Mouse (Mus musculus): ENCODE data around the gene Samd4b.
A peak's percentile ranks its signal among the peaks of the same experiment; 100 is the strongest.

The Samd4b gene

GRCm38 (mm10) chr7:28505585-28505984, 92.4 kb downstream of the Samd4b start:
- no peak for DNase-seq (ENCODE audit: low spot score in 2 of 2)

- DNase-seq (ENCODE audit: low spot score in 2 of 2): no peak
These were observed 102.5 kb downstream of the Samd4b start for GRCm38 (mm10) chr7:28495426-28495825.

DNA sequence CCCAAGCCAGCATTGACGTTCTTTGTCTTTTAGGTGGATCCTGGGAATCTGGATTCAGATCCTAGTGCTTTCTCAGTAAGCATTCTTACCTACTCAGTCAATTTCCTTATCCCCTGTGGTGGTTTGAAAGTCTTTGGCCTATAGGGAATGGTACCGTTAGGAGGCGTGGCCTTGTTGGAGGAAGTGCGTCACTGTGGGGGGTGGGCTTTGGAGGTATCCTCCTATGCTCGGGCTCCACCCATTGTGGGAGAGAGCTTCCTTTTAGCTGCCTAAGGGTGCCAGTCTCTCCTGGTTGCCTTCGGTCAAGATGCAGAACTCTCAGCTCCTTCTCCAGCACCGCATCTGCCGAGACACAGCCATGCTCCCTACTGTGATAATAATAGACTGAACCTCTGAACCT, 105.6 kb downstream of the Samd4b start:
- DNase-seq (ENCODE audit: low spot score in 2 of 2): no peak

- DNase-seq (ENCODE audit: low spot score in 2 of 2): no peak
These were observed 107.0 kb downstream of the Samd4b start for GRCm38 (mm10) chr7:28490903-28491302.

DNA sequence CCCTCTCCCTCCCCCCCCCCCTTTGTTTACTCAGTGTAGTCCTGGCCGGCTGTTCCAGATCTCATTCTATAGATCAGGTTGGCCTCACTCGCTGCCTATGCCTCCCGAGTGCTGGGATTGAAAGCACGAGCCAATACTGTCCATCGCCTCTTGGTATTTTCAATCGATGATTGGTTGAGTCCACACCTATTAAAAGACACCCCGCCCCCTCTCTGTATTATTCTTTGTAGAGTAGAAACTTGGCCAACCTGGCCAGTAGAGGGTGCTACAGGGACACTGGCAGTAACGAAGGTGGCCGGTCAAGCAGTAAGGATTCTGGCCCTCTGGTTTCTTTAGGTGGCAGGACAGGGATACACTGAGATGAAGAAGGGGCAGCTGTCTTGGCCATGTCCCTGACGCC, 107.5 kb downstream of the Samd4b start:
- DNase-seq (ENCODE audit: low spot score in 2 of 2): peak in 1 of 2 experiments; percentile 62

DNA sequence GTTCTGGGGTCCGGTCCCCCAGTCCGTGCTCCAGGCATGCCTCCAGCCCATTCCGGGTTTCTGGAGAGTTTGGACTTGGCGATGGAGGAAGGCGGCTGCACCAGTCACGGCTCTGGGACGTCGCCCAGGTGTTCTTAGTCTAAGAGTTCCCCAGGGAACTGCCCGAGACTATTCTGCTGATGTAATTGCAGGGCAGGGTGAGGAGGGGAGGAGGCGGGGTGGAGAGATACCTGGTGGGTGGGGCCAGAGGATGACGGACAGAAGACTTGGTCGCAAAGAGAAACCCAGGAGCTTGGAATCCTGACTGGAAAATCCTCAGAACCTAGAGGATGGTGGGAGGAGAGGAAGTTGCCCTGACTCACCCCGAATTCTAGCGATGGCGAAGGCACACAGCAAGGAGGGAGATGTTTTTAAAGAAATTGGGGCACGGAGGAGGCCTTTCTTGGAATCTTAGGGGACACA, 109.9 kb downstream of the Samd4b start:
- no peak for DNase-seq (ENCODE audit: low spot score in 2 of 2)

GRCm38 (mm10) chr7:28484192-28484591, 113.8 kb downstream of the Samd4b start:
- DNase-seq (ENCODE audit: low spot score in 2 of 2): no peak

- no peak for DNase-seq (ENCODE audit: low spot score in 2 of 2)
These were observed 115.1 kb downstream of the Samd4b start for GRCm38 (mm10) chr7:28482854-28483253.

DNA sequence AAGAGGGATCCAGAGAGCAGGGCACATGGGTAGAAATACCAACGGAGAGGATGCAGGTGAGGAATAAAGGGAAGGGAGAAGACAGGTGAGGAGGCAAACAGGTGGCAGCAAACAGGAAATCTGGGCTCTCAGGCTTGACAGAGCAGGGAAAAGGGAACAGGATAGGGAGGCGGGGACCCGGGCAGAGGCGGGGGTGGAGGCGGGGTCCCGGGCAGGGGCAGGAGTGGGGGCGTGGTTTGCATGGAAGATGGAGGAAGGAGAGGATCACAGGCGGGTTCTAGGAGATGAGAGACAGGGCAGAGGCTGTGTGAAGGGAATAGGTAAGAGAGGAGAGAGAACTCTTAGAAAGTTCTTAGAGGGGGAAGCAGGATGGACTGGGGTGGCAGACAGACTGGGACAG, 119.1 kb downstream of the Samd4b start:
- no peak for DNase-seq (ENCODE audit: low spot score in 2 of 2)

DNA sequence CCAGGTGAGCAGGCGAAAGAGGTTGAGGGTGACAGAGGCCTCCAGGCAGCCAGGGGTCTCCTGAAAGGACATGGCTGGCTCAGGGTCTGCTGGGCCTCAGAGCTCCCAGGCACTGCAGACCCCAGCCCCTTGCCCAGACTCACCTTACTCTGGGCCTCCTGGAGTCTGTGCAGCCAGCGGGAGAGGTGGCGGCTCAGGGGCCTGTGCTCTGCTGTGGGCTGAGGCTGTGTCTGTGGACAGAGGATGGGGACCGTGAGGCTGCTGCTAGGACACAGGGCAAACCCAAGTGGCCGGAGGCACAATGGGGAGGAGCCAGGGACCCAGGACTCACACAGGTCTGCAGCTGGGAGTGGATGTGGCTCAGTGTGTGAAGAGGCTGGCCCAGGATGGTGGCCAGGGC, 120.6 kb downstream of the Samd4b start:
- DNase-seq (ENCODE audit: low spot score in 2 of 2): no peak

GRCm38 (mm10) chr7:28476191-28476590, 121.8 kb downstream of the Samd4b start:
- DNase-seq (ENCODE audit: low spot score in 2 of 2): no peak

DNA sequence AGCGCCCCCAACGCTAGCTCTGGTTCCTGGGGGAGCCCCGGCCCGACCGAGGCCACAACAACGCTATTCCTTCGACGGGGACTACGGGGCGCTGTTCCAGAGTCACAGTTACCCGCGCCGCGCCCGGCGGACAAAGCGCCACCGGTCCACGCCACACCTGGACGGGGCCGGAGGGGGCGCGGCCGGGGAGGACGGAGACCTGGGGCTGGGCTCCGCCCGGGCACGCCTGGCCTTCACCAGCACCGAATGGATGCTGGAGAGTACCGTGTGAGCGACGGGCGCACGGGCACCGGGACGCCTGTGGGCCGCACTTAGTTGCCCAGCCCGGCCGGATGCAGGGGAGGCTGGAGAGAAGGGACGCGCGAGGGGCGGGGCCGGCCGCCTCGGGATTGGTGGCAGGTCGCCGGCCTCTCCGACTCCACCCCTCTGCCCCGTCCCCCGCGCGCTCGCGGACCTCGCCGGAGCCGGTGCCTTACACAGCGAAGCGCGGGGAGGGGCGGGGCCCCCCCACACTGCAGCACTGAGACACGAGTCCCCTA, 130.7 kb downstream of the Samd4b start:
- DNase-seq (ENCODE audit: low spot score in 2 of 2): peak in 1 of 2 experiments; percentile 36

DNA sequence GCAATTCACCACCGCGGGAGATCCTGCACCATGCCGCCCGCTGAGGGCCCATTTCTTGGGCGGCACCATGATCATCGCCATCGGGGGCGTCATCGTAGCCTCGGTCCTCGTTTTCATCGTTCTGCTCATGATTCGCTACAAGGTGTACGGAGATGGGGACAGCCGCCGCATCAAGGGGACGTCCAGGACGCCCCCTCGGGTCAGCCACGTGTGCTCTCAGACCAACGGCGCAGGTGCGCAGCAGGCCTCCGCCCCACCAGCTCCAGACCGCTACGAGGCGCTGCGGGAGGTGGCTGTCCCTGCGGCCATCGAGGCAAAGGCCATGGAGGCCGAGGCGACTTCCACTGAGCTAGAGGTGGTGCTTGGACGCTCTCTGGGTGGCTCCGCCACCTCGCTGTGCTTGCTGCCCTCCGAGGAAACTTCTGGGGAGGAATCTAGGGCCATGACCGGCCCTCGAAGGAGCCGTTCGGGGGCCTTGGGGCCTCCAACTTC, 131.2 kb downstream of the Samd4b start:
- DNase-seq (ENCODE audit: low spot score in 2 of 2): no peak

- peak; percentile 53 to 72 for DNase-seq (ENCODE audit: low spot score in 2 of 2)
These were observed 133.3 kb downstream of the Samd4b start for GRCm38 (mm10) chr7:28464416-28465212.

- no peak for DNase-seq (ENCODE audit: low spot score in 2 of 2)
These were observed 135.2 kb downstream of the Samd4b start for GRCm38 (mm10) chr7:28462769-28463168.

DNA sequence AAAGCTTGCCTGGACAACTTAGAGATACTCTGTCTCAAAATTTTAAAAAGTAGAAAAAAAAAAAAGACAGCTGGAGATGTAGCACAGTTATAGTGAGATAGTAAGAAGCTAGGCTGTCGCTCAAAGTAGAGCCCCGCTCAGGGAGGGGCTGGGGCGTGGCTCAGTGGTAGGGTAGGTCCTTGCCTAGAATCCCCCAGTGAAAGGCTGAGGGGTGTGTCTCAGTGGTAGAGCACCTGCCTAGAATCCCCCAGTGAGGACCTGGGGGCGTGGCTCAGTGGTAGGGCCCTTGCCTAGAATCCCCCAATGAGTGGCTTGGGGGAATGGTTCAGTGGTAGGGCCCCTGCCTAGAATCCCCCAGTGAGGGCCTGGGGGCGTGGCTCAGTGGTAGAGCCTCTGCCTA, 137.6 kb downstream of the Samd4b start:
- DNase-seq (ENCODE audit: low spot score in 2 of 2): no peak

- no peak for DNase-seq (ENCODE audit: low spot score in 2 of 2)
These were observed 145.5 kb downstream of the Samd4b start for GRCm38 (mm10) chr7:28452361-28453005.

DNA sequence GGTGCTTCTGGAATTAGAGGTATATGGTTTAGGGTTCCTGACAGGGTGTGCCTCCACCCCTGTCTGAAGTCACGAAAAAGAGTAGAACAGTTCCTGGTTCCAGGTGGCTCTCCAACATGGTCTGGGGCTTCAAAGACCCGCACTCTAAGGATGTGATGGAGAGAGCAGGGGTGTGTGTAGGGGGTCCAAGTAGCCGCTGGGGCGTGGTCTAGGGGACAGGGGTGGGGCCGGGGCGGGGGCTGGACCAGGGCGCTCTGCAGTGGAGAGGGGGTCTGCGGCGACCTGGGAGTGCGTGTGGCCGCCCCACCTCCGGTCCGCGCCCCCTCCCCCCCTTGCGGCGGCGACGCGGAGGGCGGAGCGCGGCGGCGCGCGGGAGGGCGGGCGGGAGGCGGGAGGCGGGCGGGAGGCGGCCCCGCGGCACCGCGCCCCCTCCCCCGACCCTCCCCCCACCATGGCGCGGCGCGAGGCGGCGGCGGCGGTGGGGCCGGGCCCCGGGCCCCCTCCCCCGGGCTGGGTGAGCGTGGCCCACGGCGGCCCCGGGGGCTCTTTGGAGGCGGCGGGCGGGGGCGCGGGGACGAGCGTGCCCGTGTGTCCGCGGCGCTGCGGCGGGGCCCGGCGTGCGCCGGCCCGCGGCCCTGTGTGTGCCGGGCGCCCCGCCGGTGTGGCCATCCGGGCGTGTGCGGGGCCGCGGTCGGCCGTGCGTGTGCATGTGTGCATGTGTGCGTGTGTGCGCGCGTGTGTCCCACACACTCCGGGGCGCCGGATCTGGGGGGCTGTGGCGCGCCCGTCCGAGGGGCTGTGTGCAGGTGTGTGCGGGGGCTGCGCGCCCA, 146.2 kb downstream of the Samd4b start, which contains the start of gene Lrfn1:
TSS of gene Lrfn1 (plus strand) at position 450 of the 830 bp plus-strand sequence.
- peak in 1 of 2 experiments; percentile 37 for DNase-seq (ENCODE audit: low spot score in 2 of 2)

DNA sequence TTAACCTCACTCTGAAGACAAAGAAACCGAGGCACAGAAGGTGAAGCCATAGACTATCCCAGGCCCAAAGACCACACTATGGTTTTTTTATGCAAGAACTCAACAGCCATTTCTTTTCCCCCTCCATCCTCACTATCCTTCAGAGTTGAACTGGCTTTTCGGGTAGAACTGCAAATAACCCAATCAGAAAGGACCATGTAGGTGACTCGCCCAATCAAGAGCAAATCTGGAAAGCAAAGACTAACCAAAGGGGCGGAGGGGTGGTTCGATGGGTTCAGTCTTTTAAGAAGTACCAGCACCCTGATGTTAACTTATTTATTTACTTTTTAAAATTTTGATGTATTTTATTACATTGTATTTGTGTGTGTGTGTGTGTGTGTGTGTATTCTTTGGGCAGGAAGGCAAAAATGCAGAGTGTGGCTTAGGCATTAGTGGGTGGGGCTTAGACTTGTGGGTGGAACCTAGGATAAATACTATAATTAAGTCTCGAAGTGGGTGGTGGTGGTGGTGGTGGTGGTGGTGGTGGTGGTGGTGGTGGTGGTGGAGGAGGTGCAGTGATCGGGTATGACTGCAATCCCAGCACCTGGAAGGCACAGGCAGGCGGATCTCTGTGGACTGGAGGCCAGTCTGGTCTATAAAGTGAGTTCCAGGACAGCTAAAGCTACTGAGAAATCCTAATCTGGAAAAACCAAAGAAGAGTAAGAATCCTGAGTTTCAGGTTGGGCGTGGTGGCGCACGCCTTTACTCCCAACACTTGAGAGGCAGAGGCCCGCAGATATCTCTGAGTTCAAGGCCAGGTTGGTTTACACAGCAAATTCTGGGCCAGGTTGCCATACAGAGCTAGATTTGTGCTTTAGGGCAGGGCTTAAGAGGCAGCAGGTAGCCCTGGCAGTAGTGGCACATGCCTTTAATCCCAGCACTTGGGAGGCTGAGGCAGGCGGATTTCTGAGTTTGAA, 149.8 kb downstream of the Samd4b start:
- DNase-seq (ENCODE audit: low spot score in 2 of 2): no peak

- DNase-seq (ENCODE audit: low spot score in 2 of 2): peak in 1 of 2 experiments; percentile 34
These were observed 150.7 kb downstream of the Samd4b start for GRCm38 (mm10) chr7:28447101-28447830.

Measured in cerebellum, postnatal 4 days (tissue).